Mouse (Mus musculus) urinary bladder, adult 2 months (tissue): Measurements from ENCODE around the gene Smad3. TPM values are rescaled to one million over a fixed set of nuclear protein-coding genes. Genes with fewer than 3 reads are reported as not detected.

Experiments
- DNase-seq: peaks from one replicate; pipeline ENCODE4 v3.0.0; 2022; ENCODE audit warnings: low spot score
- polyA plus RNA-seq: library from polyadenylated mRNA; depleted of rRNA; stranded (reverse); fragments of >200 nt; gene quantifications from 2 replicates; pipeline ENCODE4 v1.2.3, GENCODE M21; 2012

Smad3 gene
- polyA plus RNA-seq, 1 experiment = 33.3 TPM

DNA sequence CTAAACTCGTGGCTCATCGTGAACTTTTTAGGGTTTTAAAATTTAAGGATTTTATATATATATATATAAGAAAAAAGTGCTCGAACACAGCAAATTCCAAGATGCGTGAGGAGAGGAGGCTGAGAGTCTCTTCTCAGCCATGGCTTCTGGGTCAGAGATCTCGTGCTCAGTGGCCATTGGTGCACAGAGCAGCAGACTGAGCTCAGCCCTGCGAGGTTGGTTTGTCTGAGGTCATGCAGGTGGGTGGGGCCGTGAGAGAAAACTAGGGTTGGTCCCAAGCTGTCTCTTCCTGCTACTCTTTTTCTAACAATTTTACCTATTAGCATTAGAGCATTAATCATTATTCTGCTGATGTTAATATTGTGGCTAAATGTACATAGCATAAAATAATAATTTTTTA, 124.5 kb downstream of the Smad3 start:
- no peak for DNase-seq

- no peak for DNase-seq
These were observed 124.9 kb downstream of the Smad3 start for GRCm38 (mm10) chr9:63632924-63633323.

GRCm38 (mm10) chr9:63632045-63632444, 125.7 kb downstream of the Smad3 start:
- no peak for DNase-seq

DNA sequence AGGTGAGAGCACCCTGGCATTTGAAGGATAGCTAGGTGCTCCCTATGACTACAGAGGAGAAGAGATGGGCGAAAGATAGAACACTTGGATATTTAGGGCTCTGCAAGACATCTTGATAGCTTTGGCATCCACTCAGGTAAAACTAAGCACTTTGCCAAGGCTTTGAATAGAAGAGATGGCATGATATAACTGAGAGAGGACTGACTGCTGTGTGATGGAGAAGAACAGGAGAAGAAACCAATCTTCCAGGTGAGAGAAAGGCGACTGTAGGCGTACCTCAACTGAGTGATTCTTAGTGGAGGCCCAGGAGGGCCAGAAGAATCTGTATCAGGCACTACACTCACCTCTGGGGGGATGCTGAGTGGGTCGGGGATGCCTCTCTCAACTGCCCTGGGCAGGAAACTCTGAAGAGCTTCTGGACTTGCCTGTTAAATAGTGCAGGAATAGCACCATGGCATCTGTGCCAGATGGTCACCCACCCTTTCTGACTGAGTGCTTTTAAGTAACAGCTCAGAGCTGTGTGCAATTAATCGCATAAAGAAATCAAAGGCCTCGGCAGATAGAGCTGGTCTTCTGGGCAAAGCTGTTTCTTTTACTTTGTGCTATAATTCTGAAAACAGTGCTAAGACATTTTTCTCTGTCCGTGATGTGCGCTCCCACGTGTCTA, 132.6 kb downstream of the Smad3 start:
- no peak for DNase-seq

DNA sequence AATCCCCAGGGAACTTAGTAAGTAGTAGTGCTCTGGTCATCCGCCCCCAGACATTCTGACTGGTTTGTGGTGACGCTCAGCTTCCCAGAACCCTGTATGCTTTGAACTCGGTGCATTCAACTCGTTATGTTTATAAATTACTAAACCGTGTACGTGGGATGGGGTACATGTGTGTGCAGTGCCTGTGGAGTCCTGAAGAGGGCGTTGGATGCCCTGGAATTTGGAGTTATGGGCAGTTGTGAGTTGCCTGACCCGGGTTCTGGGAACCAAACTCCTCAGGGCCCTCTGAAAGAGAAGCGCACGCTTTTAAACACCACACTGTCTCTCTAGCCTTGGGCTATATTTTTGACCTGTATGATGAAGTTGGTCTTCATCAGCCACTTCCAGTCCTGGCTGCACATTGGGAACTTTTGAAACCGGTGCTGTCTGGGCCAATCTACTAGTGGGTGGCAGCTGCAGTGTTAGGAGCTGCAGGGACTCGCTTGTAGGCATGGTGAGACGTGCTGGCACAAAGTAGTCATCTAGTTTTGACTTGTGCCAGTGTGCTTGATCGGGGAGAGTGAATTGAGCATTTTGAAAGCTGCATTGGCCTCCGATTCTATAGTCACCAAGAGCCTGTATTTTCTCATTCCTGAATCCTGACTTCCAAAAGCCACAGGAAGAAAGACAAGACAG, 133.8 kb downstream of the Smad3 start:
- DNase-seq = no peak

DNA sequence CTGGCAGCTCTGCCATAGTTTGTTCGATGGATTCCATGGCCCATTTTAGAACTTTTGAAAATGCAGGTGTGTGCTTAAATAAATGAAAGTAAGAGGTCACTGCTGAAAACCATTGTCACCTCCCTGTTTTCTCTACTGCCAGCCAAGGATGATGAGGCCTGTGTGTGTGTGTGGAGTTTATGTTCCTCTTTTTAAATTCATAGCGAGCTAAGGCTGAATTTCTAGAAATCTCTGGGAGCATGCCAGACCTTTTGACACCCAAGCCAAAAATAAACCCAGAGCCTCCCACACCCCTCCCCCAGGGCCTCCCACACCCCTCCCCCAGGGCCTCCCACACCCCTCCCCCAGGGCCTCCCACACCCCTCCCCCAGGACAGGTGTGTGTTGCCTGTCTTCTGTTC, 139.8 kb downstream of the Smad3 start:
- DNase-seq = no peak

- no peak for DNase-seq
These were observed 143.5 kb downstream of the Smad3 start for GRCm38 (mm10) chr9:63614018-63614985.

- no peak for DNase-seq
These were observed 144.2 kb downstream of the Smad3 start for GRCm38 (mm10) chr9:63613569-63613968.

GRCm38 (mm10) chr9:63612565-63613515, 145.0 kb downstream of the Smad3 start:
- no peak for DNase-seq

- no peak for DNase-seq
These were observed 145.8 kb downstream of the Smad3 start for GRCm38 (mm10) chr9:63611967-63612366.

DNA sequence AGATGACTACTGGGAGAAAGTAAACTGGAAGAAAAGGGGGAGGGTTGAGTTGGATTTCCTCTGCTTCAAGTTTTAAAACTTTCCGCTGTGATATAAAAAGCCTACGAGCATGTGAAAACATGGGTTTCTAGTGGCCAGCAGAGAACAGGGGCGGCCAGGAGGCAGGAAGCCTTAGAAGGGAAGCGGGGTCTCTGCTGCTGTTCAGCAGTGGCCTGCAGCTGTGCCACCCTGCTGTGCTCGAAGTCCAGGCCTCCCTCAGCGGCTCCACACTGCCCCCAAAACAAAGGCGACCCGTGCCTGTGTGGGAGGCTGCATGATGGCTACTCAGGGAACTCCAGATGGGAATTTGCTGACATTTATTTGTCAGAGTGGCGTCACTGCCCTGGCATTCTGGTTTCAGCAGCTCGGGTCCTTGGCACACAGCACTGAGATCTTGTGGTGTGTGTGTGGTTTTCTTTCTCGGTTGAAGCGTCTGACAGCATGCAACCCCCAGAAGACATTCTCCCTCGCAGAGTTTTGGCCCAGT, 146.9 kb downstream of the Smad3 start:
- DNase-seq = no peak

DNA sequence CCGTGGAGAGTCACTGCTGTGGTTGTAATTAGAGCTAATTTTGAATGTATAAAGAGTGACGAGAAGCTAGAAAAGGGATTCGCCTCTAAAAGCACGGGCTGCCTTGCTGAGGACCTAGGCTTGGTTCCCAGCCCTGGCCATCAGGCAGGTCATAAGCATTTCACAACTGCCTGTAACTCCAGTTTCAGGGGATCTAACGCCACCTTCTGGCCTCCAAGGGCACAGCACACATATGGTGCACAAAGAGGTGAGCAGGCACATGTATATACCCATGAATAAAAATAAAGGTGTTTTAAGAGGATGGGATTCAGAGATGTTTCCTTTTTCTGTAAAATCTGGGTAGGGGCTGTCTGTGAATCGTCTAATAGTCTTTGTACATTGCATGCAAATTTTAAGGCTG, 147.6 kb downstream of the Smad3 start:
- no peak for DNase-seq

- no peak for DNase-seq
These were observed 148.0 kb downstream of the Smad3 start for GRCm38 (mm10) chr9:63609776-63610175.

- no peak for DNase-seq
These were observed 148.5 kb downstream of the Smad3 start for GRCm38 (mm10) chr9:63609246-63609645.

DNA sequence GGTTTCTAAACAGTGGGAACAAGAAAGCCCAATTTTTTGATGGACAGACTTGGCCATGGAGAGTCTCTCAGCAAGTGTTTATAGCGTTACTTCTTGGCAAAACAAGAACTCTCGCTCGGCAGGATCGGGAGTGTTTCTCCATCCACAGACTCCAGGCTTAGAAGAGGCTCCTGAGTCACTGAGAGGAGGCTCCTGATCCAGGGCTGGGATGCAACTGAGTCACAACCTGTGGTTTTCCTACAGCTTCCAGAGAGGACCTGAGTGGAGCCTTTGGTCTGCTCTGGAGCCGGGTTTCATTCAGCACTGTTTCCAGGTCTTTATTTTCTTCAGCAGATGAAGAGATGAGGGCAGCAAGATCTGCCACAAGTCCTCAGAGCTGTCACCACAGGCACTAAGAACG, 149.8 kb downstream of the Smad3 start:
- no peak for DNase-seq

DNA sequence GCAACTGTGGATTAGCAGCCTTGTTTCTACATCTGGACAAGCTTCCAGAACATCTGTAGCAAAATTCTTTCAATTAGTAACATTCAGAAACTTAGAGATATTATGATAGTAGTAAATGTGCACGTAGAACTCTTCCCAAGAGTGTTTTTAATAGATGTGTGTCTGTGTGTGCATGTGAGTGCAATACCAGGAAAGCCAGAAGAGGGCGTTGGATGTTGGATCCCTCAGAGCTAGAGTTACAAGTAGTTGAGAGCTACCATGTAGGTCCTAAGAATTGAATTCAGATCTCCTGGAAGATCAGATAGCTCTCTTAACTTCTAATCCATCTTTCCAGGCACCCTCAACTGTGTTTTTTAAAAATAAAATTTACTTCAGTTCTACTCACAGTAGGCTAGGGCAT, 151.2 kb downstream of the Smad3 start:
- DNase-seq = no peak

- no peak for DNase-seq
These were observed 153.9 kb downstream of the Smad3 start for GRCm38 (mm10) chr9:63603849-63604248.

DNA sequence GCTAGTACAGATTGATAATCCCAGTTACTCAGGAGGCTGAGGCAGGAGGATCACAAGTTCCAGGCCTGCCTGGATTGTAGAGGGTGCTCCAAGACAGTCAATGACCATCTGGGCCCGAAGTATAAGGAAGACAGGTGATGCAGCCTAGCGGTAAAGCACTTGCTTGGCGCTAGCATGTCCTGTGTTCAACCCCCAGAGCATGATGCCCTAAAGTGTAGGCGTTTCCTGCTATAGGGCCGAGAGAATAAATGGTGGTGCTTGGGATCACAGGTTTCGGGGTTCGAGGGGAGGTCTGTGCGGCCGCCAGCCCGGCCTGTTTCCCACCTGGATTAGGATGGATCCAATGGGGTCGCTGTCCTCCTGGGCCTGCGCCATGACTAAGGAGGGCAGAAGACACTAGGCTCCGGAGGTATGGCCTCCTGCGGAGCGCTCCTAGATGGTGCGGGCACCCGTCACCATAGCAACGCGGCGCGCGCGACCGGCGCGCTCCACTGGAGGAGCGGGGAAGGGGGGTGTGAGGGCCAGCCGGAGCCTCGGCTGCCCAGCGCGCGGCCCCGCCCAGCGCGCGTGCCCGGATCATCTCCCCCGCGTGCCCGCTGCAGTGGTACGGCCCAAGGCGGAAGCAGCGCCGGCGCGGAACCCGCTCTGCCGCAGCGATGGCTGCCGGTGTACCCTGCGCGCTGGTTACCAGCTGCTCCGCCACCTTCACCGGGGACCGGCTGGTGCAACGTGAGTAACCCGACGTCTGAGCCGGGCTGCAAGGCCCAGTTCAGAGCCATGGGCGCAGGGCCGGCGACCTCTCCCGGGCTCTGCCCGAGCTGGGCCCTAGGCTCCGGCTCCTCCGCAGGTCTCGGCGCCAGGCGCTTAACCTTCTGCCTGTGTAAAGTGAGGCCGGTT, 155.5 kb downstream of the Smad3 start, which contains the start of the genes Iqch and Aagab:
TSS of gene Iqch (minus strand) at position 451 of the 897 bp plus-strand sequence.
TSS of gene Aagab (plus strand) at position 618 of the 897 bp plus-strand sequence.
- peak; percentile 93 for DNase-seq
